ENCODE assay signal across 8 mouse cellular contexts in the genomic region with DNA sequence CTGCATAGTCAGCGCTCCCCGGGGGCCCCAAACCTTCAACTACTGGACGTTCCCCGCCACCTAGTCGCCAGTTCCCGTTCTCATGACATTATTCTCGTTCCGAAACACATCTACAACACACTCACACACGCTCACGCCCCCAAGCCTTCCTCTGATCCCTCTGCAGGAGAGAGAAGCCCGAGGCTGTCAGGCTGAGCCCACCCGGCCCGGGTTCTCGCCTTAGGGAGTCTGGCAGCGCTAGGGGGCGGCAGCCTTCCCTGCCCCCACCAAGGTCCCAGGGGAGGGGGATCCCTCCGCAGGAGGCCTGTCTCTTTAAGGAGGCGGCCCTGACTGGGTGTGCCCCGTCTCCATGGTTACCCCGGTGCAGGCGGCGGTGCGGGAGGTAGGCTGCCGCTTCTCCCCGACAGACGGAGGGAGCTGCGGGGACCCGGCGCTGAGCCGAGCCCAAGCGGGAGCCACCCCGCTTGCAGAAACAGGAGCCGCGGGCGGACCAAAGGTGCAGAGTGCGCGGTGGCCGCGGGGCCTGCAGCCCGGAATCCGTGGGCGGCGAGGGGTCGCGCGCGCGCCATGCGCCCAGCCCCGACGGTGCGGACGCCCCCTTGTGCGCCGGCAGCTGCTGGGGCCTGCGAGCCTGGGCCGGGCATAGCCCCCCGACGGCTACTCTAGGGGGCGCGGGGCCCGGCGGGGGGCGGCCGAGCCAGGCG. TPM values are rescaled to one million over a fixed set of nuclear protein-coding genes. Genes with fewer than 3 reads are reported as not detected.
DNase-seq lines count a peak whose midpoint lies in the region; ATAC-seq and TF ChIP-seq lines count a peak whose summit lies in the region.

A gene (plus strand): TSS at position 654 of the 704 bp plus-strand sequence.

- peak within 1 kb of the TSS; percentile 85 for H3K4me3 ChIP-seq in cortical plate, adult 2 months (ENCODE audit: insufficient read depth, low read length)
- H3K4me3 ChIP-seq in heart, embryonic 13.5 days = peak within 1 kb of the TSS; percentile 56
- H3K4me3 ChIP-seq in kidney, postnatal 0 days (replicated peaks; ENCODE audit: low read depth, low read length) = peak within 1 kb of the TSS; percentile 37
- H3K4me3 ChIP-seq in liver, embryonic 11.5 days (ENCODE audit: low read depth, low read length) = peak within 1 kb of the TSS; percentile 54

- peak; percentile 29 to 43 for DNase-seq in urinary bladder, adult 18-20 months (ENCODE audit: low spot score in 2 of 2)
- no peak for DNase-seq in urinary bladder, postnatal 10 days (ENCODE audit: low spot score)
- DNase-seq in kidney, postnatal 0 days (ENCODE audit: low spot score) = peak; percentile 38
- peak; percentile 68 for DNase-seq in liver, embryonic 11.5 days (ENCODE audit: low spot score)
- DNase-seq in neural tube, embryonic 10.5 days (ENCODE audit: extremely low spot score, low spot score) = peak; percentile 69
- DNase-seq in testis, postnatal 14 days (ENCODE audit: low spot score) = peak; percentile 59

- WGBS in heart, embryonic 13.5 days = 1% methylated on average over 57 of the region's 66 CpGs
- WGBS in kidney, postnatal 0 days = 1% methylated on average over 58 of the region's 66 CpGs
- WGBS in liver, embryonic 11.5 days = 3% methylated on average over 61 of the region's 66 CpGs

- peak within 1 kb of the TSS; percentile 73 for H3K9ac ChIP-seq in heart, embryonic 13.5 days
- H3K9ac ChIP-seq in kidney, postnatal 0 days (ENCODE audit: low read depth, low read length) = peak within 1 kb of the TSS; percentile 5; the same call in 1 of the 2 replicates
- H3K9ac ChIP-seq in liver, embryonic 11.5 days (ENCODE audit: low read depth, low read length) = peak within 1 kb of the TSS; percentile 26; the same call in 1 of the 2 replicates

- peak within 1 kb of the TSS; percentile 86 for H3K4me2 ChIP-seq in heart, embryonic 13.5 days
- peak within 1 kb of the TSS; percentile 74 for H3K4me2 ChIP-seq in kidney, postnatal 0 days (ENCODE audit: low read length)
- H3K4me2 ChIP-seq in liver, embryonic 11.5 days = peak within 1 kb of the TSS; percentile 72

- no peak for TF ChIP-seq CTCF in cortical plate, adult 2 months (IDR thresholded peaks at IDR 0.05; ENCODE audit: extremely low read depth, insufficient read depth, low read length)
- TF ChIP-seq CTCF in kidney, postnatal 0 days (IDR thresholded peaks at IDR 0.05; ENCODE audit: low read depth) = 0 out of 2 replicates have a peak, but pooled peaks have one; percentile 2

- no peaks in the 10 kb centered on the region for H3K9me3 ChIP-seq in heart, embryonic 13.5 days
- no peaks in the 10 kb centered on the region for H3K9me3 ChIP-seq in kidney, postnatal 0 days (replicated peaks; ENCODE audit: low read length)
- H3K9me3 ChIP-seq in liver, embryonic 11.5 days (ENCODE audit: control insufficient read depth, low read length) = no peaks in the 10 kb centered on the region

- H3K36me3 ChIP-seq in heart, embryonic 13.5 days = no peaks in the 10 kb centered on the region
- H3K36me3 ChIP-seq in kidney, postnatal 0 days (ENCODE audit: insufficient read depth, low read length) = no peaks in the 10 kb centered on the region
- no peaks in the 10 kb centered on the region for H3K36me3 ChIP-seq in liver, embryonic 11.5 days (ENCODE audit: control insufficient read depth, insufficient read depth, low read length)

- peaks cover 4% of the 10 kb centered on the region for H3K4me1 ChIP-seq in cortical plate, adult 2 months (ENCODE audit: control insufficient read depth, insufficient read depth, low read length)
- peaks cover 51% of the 10 kb centered on the region for H3K4me1 ChIP-seq in heart, embryonic 13.5 days
- peaks cover 23% of the 10 kb centered on the region; the same call in 1 of the 2 replicates for H3K4me1 ChIP-seq in kidney, postnatal 0 days (replicated peaks; ENCODE audit: insufficient read depth, low read length)
- peaks cover 13% of the 10 kb centered on the region for H3K4me1 ChIP-seq in liver, embryonic 11.5 days (replicated peaks; ENCODE audit: control insufficient read depth, insufficient read depth, low read length)

- H3K27me3 ChIP-seq in heart, embryonic 13.5 days (replicated peaks) = peaks cover 100% of the 10 kb centered on the region
- peaks cover 64% of the 10 kb centered on the region for H3K27me3 ChIP-seq in kidney, postnatal 0 days (ENCODE audit: insufficient read depth, low read length)
- H3K27me3 ChIP-seq in liver, embryonic 11.5 days (replicated peaks; ENCODE audit: control insufficient read depth, insufficient read depth, low read length) = peaks cover 98% of the 10 kb centered on the region

- ATAC-seq in heart, embryonic 13.5 days (ENCODE audit: extremely low read depth, insufficient number of reproducible peaks, low FRiP score, low TSS enrichment) = peak; percentile 16; the same call in 1 of the 2 replicates
- ATAC-seq in kidney, postnatal 0 days (replicated peaks; ENCODE audit: low FRiP score, low read depth) = no peak
- 0 out of 2 replicates have a peak, but pooled peaks have one; percentile 22 for ATAC-seq in liver, embryonic 11.5 days (replicated peaks; ENCODE audit: low FRiP score)

- H3K27ac ChIP-seq in cortical plate, adult 2 months (ENCODE audit: insufficient read depth, low read length) = peak within 1 kb of the TSS; percentile 96
- no peak within 1 kb of the TSS for H3K27ac ChIP-seq in heart, embryonic 13.5 days (replicated peaks)
- no peak within 1 kb of the TSS for H3K27ac ChIP-seq in kidney, postnatal 0 days
- no peak within 1 kb of the TSS for H3K27ac ChIP-seq in liver, embryonic 11.5 days (ENCODE audit: low read depth, low read length)

- peak; percentile 8; the same call in 1 of the 2 replicates for TF ChIP-seq POLR2A in cortical plate, adult 2 months (IDR thresholded peaks at IDR 0.05; ENCODE audit: extremely low read depth, insufficient read depth, low read length)

RNA-seq across cellular contexts. Expression of the gene that starts here (rescaled TPM):
- 180 and 182 TPM in 2 replicates for polyA plus RNA-seq in cortical plate, adult 2 months (2012; rRNA removed)
- polyA plus RNA-seq in heart, embryonic 13.5 days (2015; fragmentation: Nextera tagmentation; extraction: Ambion mirVana) = 0.19 and 0.45 TPM in 2 replicates
- 0.32 and 0.55 TPM in 2 replicates for polyA plus RNA-seq in kidney, postnatal 0 days (2015; fragmentation: Nextera tagmentation; extraction: Ambion mirVana)
- 0.15 TPM in 1 of 2 replicates, not detected in the other for polyA plus RNA-seq in liver, embryonic 11.5 days (2014; fragmentation: Nextera tagmentation; extraction: Ambion mirVana)

Comparison
In these comparisons a context has a peak if more than half of its experiments do, and no peak if none do; other contexts are left out.
1. RNA of the gene that starts here (polyA plus RNA-seq): 180 to 182 TPM in cortical plate, adult 2 months; 0.19 to 0.45 TPM in heart, embryonic 13.5 days, 0.32 to 0.55 TPM in kidney, postnatal 0 days and 0.15 TPM in liver, embryonic 11.5 days; every median in the first group is over 100 times any median in the second.
2. Peak in ATAC-seq, H3K4me3 ChIP-seq, H3K9ac ChIP-seq and H3K4me2 ChIP-seq in heart, embryonic 13.5 days; RNA of the gene not detected or under 1 TPM.
3. Peak in DNase-seq, H3K4me3 ChIP-seq, H3K9ac ChIP-seq and H3K4me2 ChIP-seq in kidney, postnatal 0 days; RNA of the gene not detected or under 1 TPM.
4. Peak in DNase-seq, ATAC-seq, H3K4me3 ChIP-seq, H3K9ac ChIP-seq and H3K4me2 ChIP-seq in liver, embryonic 11.5 days; RNA of the gene not detected or under 1 TPM.
5. H3K9ac ChIP-seq: peak in every context shown above with its lines; median percentile 73 in heart, embryonic 13.5 days; 26 in liver, embryonic 11.5 days; 5 in kidney, postnatal 0 days.
6. Peak in every context shown above with its lines, with median percentiles within 50 percentile points of each other: H3K4me3 ChIP-seq and H3K4me2 ChIP-seq.